Mouse (Mus musculus): ENCODE measurements around the gene Shisa9.
A peak's percentile ranks its signal among the peaks of the same experiment; 100 is the strongest.

Shisa9 gene

DNA sequence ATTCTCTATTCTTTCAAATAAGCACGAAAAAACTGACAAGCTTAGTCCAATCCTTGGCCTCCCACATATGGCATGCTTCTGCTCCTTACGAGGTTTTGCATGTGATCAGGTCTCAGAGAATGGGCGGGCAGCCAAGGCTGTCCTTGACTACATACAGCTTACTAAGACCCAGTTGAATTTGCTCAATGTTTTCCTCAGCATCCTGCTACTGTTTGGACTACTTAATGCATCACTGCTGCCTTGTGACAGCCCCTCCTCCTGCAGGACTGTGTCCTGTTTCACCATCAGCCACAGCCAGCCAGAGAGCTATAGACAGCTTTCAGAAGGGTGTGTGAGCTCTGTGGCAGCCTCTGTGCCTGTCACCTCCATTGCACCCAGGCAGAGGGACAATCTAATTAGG is 92.4 kb downstream of the Shisa9 start:
- no peak for DNase-seq

GRCm38 (mm10) chr16:12076700-12077099 is 92.8 kb downstream of the Shisa9 start:
- DNase-seq = no peak

DNA sequence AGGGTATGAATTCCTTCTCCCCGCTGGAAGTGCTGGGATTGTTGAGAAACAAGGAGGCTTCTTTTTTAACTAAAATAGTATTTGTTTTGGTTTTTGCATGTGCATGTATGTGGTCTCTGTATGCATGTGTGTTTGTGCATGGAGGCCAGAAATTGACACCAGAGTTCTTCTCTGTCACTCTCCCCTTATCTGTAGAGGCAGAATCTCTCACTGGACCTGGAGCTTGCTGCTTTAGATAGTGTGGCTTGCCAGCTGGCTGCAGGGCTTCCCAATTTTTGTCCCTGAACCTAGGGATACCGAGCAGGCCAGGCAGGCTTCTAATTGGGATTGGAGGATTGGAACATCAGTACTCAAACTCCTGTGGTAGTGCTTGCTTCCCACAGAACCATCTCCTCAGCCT is 99.2 kb downstream of the Shisa9 start:
- DNase-seq = no peak

DNA sequence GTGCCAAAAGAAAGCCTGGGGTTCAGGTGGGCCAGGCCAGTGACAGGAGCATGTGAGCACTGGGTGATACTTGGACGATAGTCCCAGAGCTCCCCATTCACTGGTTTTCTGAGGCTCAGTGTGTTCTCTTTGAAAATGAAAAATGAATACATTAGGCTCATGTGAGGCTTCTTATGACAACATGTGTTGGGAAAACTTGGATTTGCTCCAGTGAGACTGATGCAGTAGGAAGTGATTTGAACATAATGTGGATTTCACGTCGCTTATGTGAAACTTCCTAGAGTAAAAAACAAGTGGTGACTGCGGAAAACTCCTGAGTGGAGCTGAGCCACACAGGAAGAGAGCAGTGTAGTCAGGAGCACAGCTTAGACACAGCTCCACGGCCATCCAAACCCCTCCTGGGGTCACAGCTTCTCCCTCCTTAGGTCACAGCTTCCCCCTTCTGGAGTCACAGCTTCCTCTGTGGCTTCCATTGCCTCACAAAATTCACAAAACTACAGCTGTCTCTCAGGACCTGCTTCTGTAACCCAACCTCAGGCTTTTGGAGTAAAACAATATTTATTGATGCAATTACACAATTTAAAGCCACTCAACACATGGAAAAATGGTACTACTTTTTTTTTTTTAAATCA is 106.8 kb downstream of the Shisa9 start:
- no peak for DNase-seq

GRCm38 (mm10) chr16:12093253-12093652 is 109.3 kb downstream of the Shisa9 start:
- no peak for DNase-seq

- no peak for DNase-seq
Observed at GRCm38 (mm10) chr16:12094784-12095315, 110.9 kb downstream of the Shisa9 start.

- no peak for DNase-seq
Observed at GRCm38 (mm10) chr16:12095365-12095764, 111.5 kb downstream of the Shisa9 start.

DNA sequence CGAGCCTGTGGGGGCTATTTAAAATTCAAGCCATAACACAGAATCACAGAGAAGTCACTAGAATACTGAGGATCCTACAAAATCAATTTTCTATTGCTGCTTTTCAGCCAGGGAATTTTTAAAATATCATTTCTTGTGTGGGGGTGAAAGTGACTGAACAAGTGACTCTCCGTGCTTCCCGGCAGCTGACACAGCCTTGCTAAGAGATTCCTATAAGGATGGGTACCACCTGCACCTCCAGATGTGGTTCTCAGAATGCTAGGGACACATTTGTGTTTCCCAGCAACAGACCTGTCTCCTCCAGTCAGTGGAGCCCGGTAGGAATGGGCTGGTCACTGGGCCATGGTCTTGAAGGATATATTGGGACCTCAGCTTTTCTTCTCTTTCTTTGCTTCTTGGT is 124.5 kb downstream of the Shisa9 start:
- no peak for DNase-seq

DNA sequence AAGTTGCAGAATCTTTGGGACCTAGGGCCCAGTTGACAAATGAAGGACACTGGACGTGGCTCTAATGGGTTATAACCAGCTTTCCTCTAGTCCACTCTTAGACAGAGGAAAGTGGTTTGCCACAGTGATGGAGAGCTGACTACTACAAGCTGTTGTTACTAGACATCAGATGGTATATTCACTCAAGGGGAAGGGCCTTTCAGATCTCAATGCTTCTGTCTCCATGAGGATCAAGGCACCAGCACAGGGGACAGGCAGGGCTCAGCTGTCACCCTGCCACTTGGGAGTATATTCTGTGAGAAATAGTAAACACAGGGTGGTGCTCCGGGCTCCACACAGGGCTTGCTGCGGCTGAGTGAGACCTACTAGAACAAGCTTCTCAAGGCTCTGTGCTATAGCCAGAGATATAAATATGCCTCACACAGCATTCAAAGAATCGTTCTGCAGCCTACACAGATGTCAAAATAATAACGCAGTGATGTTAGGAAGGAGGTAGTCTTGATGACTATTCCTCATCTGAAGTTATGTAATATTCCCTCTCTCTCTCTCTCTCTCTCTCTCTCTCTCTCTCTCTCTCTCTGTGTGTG is 127.0 kb downstream of the Shisa9 start:
- no peak for DNase-seq

DNA sequence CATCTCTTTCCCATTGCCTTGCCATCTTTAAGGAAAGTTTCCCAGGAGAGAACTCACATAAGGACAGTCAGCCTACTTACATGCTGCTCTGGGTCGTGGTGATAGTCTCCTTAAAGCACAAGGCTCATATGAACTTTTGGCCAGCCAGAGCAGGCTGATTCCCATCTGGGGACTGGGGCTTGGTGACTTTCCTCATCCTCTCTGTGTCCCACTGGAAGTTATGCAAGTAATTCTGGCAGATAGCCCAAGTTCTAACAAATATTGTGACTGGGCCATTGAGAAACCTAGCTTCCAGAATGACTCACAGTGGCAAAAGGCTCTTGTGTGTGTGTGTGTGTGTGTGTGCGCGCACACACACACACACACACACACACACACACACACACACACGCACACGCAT is 130.5 kb downstream of the Shisa9 start:
- DNase-seq = no peak

DNA sequence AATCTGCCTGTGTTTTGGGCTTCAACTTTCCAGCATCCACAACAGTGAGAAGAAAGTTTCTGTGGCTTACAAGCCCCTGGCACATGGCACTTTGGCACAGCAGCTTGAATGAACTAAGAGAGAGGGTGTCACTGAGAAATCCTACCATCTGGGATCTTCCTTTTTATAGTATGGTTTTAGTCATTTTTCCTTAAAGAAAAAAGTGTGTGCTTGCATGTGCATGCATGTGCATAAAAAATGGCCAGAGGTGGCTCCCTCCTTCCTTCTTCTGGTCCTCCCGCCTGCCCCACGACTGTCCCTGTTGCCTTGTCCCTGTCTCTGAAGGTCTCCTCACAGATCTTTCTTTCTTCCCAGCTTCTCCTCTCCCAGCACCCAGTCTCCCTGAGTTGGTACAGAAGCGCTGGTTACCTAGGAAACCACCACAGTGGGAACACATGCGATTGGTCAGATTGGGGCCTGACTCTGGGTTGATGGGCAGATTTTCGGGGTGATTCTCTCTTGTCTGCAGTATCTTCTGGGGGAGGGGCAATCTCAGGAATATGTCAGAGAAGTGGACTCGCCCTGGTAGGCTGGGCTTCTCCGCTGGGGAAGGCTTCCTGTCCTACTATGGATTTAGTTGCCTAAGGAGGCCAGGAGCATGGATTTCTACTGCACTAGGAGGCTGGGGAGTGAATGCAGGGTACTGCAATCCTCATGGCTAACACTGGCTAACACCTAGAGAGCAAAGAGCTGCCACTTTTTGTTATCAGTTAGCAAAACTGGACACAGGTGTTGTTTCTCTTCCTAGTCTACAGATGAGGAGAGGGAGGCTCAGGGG is 131.3 kb downstream of the Shisa9 start:
- DNase-seq = no peak

DNA sequence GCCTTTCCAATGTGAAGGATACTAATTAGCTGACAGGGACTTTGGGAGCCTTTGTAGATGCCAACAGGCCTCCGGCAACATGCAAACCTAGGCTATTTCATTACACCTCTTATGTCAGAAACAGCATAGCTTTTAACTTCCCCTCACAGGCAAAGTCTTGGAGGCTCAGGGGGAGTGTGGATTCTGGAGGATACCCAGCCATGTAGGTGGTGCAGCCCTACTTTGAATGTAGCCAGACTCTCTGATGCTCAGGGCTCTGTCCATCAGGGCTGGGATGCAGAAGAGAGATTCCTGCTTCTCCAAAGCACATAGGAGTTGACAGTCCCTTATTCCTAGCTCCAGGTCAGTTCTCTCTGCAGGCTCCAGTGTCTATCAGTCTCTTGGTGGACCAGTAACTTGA is 133.0 kb downstream of the Shisa9 start:
- no peak for DNase-seq

GRCm38 (mm10) chr16:12119463-12119862 is 135.6 kb downstream of the Shisa9 start:
- DNase-seq = no peak

GRCm38 (mm10) chr16:12129782-12130181 is 145.9 kb downstream of the Shisa9 start:
- DNase-seq = no peak

GRCm38 (mm10) chr16:12146666-12147065 is 162.8 kb downstream of the Shisa9 start:
- peak; percentile 1 for DNase-seq

- no peak for DNase-seq
Observed at GRCm38 (mm10) chr16:12151986-12152385, 168.1 kb downstream of the Shisa9 start.

DNA sequence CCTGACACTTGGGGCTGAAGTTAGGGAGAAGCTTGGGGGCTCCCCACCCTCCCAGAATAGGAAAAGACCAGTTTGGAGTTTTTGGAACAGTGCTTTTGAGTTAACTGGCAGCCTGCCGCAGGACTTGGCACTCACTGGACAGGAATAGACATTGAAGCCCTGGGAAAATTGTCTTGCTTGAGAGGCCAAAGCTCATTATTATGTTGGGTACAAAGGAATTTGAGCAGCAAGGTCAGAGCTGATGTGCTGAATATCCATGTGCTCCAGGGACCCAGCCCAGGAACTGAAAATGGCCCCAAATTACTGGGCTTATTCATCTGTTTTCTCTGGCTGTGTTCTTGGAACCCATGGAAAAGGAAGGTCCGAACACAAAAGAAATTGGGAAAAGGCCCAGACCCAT is 170.6 kb downstream of the Shisa9 start:
- DNase-seq = peak; percentile 5

GRCm38 (mm10) chr16:12173482-12174041 is 189.6 kb downstream of the Shisa9 start:
- no peak for DNase-seq

- DNase-seq = no peak
Observed at GRCm38 (mm10) chr16:12178031-12178430, 194.1 kb downstream of the Shisa9 start.

- DNase-seq = no peak
Observed at GRCm38 (mm10) chr16:12189739-12190138, 205.8 kb downstream of the Shisa9 start.

- no peak for DNase-seq
Observed at GRCm38 (mm10) chr16:12196841-12197240, 212.9 kb downstream of the Shisa9 start.

- no peak for DNase-seq
Observed at GRCm38 (mm10) chr16:12197611-12198010, 213.7 kb downstream of the Shisa9 start.

- DNase-seq = peak; percentile 24
Observed at GRCm38 (mm10) chr16:12201216-12201615, 217.3 kb downstream of the Shisa9 start.

DNA sequence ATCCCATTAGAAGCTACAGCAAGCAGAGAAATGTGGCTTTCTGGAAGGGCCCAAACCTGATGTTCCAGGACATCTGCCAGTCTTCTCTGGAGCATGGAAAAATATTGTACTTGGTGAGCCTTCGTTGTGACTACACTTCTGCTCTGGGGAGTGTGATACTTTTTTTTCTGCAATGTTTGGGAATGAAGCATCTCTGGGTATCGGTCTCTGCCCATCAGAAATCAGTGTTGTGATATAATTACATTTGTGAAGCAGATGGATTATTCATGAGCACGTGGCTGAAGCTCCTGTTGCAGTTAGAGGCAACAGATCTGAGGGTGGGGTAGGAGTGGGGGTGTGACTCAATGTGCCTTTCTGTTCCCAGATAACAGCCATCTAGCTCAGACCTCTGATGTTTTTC is 218.2 kb downstream of the Shisa9 start:
- DNase-seq = no peak
